Mouse (Mus musculus) neural tube, embryonic 12.5 days (tissue): ENCODE data around the gene Nin. TPM values are rescaled to one million over a fixed set of nuclear protein-coding genes. Genes with fewer than 3 reads are reported as not detected.

Experiments used
- ATAC-seq: fragments of 200-750 bp; cut with Nextera tagmentation; 2 replicates; pipeline ENCODE4 v1.8.0; 2017; ENCODE audit warnings: low read depth, mild to moderate bottlenecking, moderate TSS enrichment, moderate library complexity; ENCODE audit not compliant: low FRiP score
- H3K27ac ChIP-seq: fragments of 300-500 bp; sonication (generic); 2 replicates; pipeline ENCODE4 v1.5.1; 2016
- H3K27me3 ChIP-seq: fragments of 300-500 bp; sonication (generic); replicated peaks from 2 replicates; pipeline ENCODE4 v1.6.1; 2016; ENCODE audit warnings: mild to moderate bottlenecking
- H3K36me3 ChIP-seq: fragments of 300-500 bp; sonication (generic); 2 replicates; pipeline ENCODE4 v1.6.1; 2016; ENCODE audit warnings: mild to moderate bottlenecking
- H3K4me1 ChIP-seq: fragments of 300-500 bp; sonication (generic); 2 replicates; pipeline ENCODE4 v1.6.1; 2016
- H3K4me2 ChIP-seq: fragments of 300-500 bp; sonication (generic); replicated peaks from 2 replicates; pipeline ENCODE4 v1.6.1; 2016; ENCODE audit warnings: mild to moderate bottlenecking
- H3K4me3 ChIP-seq: fragments of 300-500 bp; sonication (generic); 2 replicates; pipeline ENCODE4 v1.5.1; 2016
- H3K9ac ChIP-seq: fragments of 300-500 bp; sonication (generic); 2 replicates; pipeline ENCODE4 v1.6.1; 2016; ENCODE audit warnings: mild to moderate bottlenecking
- H3K9me3 ChIP-seq: fragments of 300-500 bp; sonication (generic); 2 replicates; pipeline ENCODE4 v1.6.1; 2016; ENCODE audit warnings: mild to moderate bottlenecking
- WGBS: fragments of 180-500 bp; shearing (Covaris S2); methylation state at CpG from one replicate; pipeline ENCODE4 v1.1.7; 2016; 5-methylcytosine and 5-hydroxymethylcytosine counted together
- polyA plus RNA-seq: library from polyadenylated mRNA; unstranded; fragments of >200 nt; fragmentation: Nextera tagmentation; extraction: Ambion mirVana; gene quantifications from 2 replicates; pipeline ENCODE4 v1.2.1, GENCODE M21; 2016

Gene Nin
- polyA plus RNA-seq, 1 experiment from 2014 or later, result 18.9 TPM

- Histone ChIP-seq H3K9ac (no peak overlapping the region), H3K27ac (no peak overlapping the region), H3K9me3 (no peaks in the 10 kb centered on the region), H3K4me3 (no peak overlapping the region), H3K4me1 (peaks cover 16% of the 10 kb centered on the region), H3K36me3 (peaks cover 12% of the 10 kb centered on the region; the same call in 1 of the 2 replicates), H3K4me2 (no peak overlapping the region), H3K27me3 (no peaks in the 10 kb centered on the region)
- no peak for ATAC-seq
- 95% methylated on average over 2 of the region's 2 CpGs for WGBS
Observed at GRCm38 (mm10) chr12:70075001-70075400, 38.5 kb downstream of the Nin start.

GRCm38 (mm10) chr12:70070888-70071287 lies 42.6 kb downstream of the Nin start:
- Histone ChIP-seq H3K36me3 (peaks cover 2% of the 10 kb centered on the region; the same call in 1 of the 2 replicates), H3K4me3 (no peak overlapping the region), H3K9me3 (no peaks in the 10 kb centered on the region), H3K4me2 (0 out of 2 replicates have a peak overlapping the region, but pooled peaks have one; percentile 10), H3K9ac (no peak overlapping the region; the same call in 1 of the 2 replicates), H3K27ac (no peak overlapping the region), H3K4me1 (peaks cover 40% of the 10 kb centered on the region), H3K27me3 (no peaks in the 10 kb centered on the region)
- WGBS, result 38% methylated on average over 7 of the region's 7 CpGs
- ATAC-seq, result no peak

GRCm38 (mm10) chr12:70070306-70070705 lies 43.2 kb downstream of the Nin start:
- H3K4me1 ChIP-seq, result peaks cover 40% of the 10 kb centered on the region
- WGBS, result 5% methylated on average over 4 of the region's 4 CpGs
- peak; percentile 54 for ATAC-seq
- H3K27me3 ChIP-seq, result no peaks in the 10 kb centered on the region
- H3K4me2 ChIP-seq, result 0 out of 2 replicates have a peak overlapping the region, but pooled peaks have one; percentile 10
- peak overlapping the region; percentile 10; the same call in 1 of the 2 replicates for H3K9ac ChIP-seq
- no peak overlapping the region for H3K4me3 ChIP-seq
- H3K27ac ChIP-seq, result peak overlapping the region; percentile 37; the same call in 1 of the 2 replicates
- no peaks in the 10 kb centered on the region for H3K9me3 ChIP-seq
- H3K36me3 ChIP-seq, result no peaks in the 10 kb centered on the region

GRCm38 (mm10) chr12:70068647-70069257 lies 44.8 kb downstream of the Nin start:
- Histone ChIP-seq H3K4me1 (peaks cover 40% of the 10 kb centered on the region), H3K27me3 (no peaks in the 10 kb centered on the region), H3K9me3 (no peaks in the 10 kb centered on the region), H3K4me3 (no peak overlapping the region), H3K9ac (no peak overlapping the region), H3K36me3 (no peaks in the 10 kb centered on the region), H3K4me2 (no peak overlapping the region; the same call in 1 of the 2 replicates), H3K27ac (0 out of 2 replicates have a peak overlapping the region, but pooled peaks have one; percentile 7)
- 4% methylated on average over 6 of the region's 6 CpGs for WGBS
- peak; percentile 62 for ATAC-seq

GRCm38 (mm10) chr12:70067849-70068248 lies 45.7 kb downstream of the Nin start:
- H3K27ac ChIP-seq, result no peak overlapping the region
- H3K9ac ChIP-seq, result no peak overlapping the region
- H3K9me3 ChIP-seq, result no peaks in the 10 kb centered on the region
- 26% methylated on average over 9 of the region's 9 CpGs for WGBS
- H3K4me2 ChIP-seq, result no peak overlapping the region
- H3K36me3 ChIP-seq, result no peaks in the 10 kb centered on the region
- no peak overlapping the region for H3K4me3 ChIP-seq
- H3K27me3 ChIP-seq, result no peaks in the 10 kb centered on the region
- peaks cover 40% of the 10 kb centered on the region for H3K4me1 ChIP-seq
- peak; percentile 17; the same call in 1 of the 2 replicates for ATAC-seq

- no peak for ATAC-seq
- Histone ChIP-seq H3K4me1 (0 out of 2 replicates have a peak, but pooled peaks cover 2% of the 10 kb centered on the region), H3K36me3 (peaks cover 16% of the 10 kb centered on the region), H3K27ac (no peak overlapping the region), H3K27me3 (no peaks in the 10 kb centered on the region), H3K4me3 (no peak overlapping the region), H3K9me3 (no peaks in the 10 kb centered on the region), H3K9ac (no peak overlapping the region), H3K4me2 (no peak overlapping the region)
- WGBS, result 45% methylated on average over 3 of the region's 3 CpGs
Observed at GRCm38 (mm10) chr12:70062114-70062513, 51.4 kb downstream of the Nin start.

- Histone ChIP-seq H3K4me2 (no peak overlapping the region), H3K36me3 (peaks cover 37% of the 10 kb centered on the region), H3K27me3 (no peaks in the 10 kb centered on the region), H3K9ac (no peak overlapping the region), H3K27ac (no peak overlapping the region), H3K9me3 (no peaks in the 10 kb centered on the region), H3K4me1 (no peaks in the 10 kb centered on the region), H3K4me3 (no peak overlapping the region)
- no peak for ATAC-seq
- 74% methylated on average over 14 of the region's 14 CpGs for WGBS
Observed at GRCm38 (mm10) chr12:70058956-70059851, 54.3 kb downstream of the Nin start.

- WGBS, result 68% methylated on average over 7 of the region's 7 CpGs
- peaks cover 74% of the 10 kb centered on the region for H3K36me3 ChIP-seq
- H3K27me3 ChIP-seq, result no peaks in the 10 kb centered on the region
- no peak overlapping the region for H3K4me2 ChIP-seq
- H3K9me3 ChIP-seq, result no peaks in the 10 kb centered on the region
- H3K27ac ChIP-seq, result no peak overlapping the region
- no peak overlapping the region for H3K9ac ChIP-seq
- no peaks in the 10 kb centered on the region for H3K4me1 ChIP-seq
- no peak overlapping the region for H3K4me3 ChIP-seq
- no peak for ATAC-seq
Observed at GRCm38 (mm10) chr12:70050699-70051098, 62.8 kb downstream of the Nin start.

- H3K36me3 ChIP-seq, result peaks cover 74% of the 10 kb centered on the region
- WGBS, result 91% methylated on average over 9 of the region's 9 CpGs
- no peaks in the 10 kb centered on the region for H3K4me1 ChIP-seq
- no peak overlapping the region for H3K4me2 ChIP-seq
- H3K9ac ChIP-seq, result no peak overlapping the region
- ATAC-seq, result no peak
- H3K4me3 ChIP-seq, result no peak overlapping the region
- no peak overlapping the region for H3K27ac ChIP-seq
- H3K9me3 ChIP-seq, result no peaks in the 10 kb centered on the region
- no peaks in the 10 kb centered on the region for H3K27me3 ChIP-seq
Observed at GRCm38 (mm10) chr12:70048741-70049140, 64.8 kb downstream of the Nin start.

- H3K4me3 ChIP-seq, result no peak overlapping the region
- no peak overlapping the region for H3K4me2 ChIP-seq
- H3K27ac ChIP-seq, result no peak overlapping the region
- no peak for ATAC-seq
- no peaks in the 10 kb centered on the region for H3K27me3 ChIP-seq
- no peaks in the 10 kb centered on the region for H3K9me3 ChIP-seq
- H3K4me1 ChIP-seq, result no peaks in the 10 kb centered on the region
- WGBS, result 89% methylated on average over 7 of the region's 7 CpGs
- no peak overlapping the region for H3K9ac ChIP-seq
- H3K36me3 ChIP-seq, result peaks cover 79% of the 10 kb centered on the region
Observed at GRCm38 (mm10) chr12:70047281-70047680, 66.2 kb downstream of the Nin start.

- Histone ChIP-seq H3K9me3 (no peaks in the 10 kb centered on the region), H3K4me3 (no peak overlapping the region), H3K27me3 (no peaks in the 10 kb centered on the region), H3K4me2 (no peak overlapping the region), H3K36me3 (peaks cover 77% of the 10 kb centered on the region), H3K27ac (no peak overlapping the region), H3K4me1 (no peaks in the 10 kb centered on the region), H3K9ac (no peak overlapping the region)
- ATAC-seq, result no peak
- WGBS, result 89% methylated on average over 4 of the region's 4 CpGs
Observed at GRCm38 (mm10) chr12:70044353-70044752, 69.2 kb downstream of the Nin start.

- ATAC-seq, result no peak
- H3K9ac ChIP-seq, result no peak overlapping the region
- H3K27me3 ChIP-seq, result no peaks in the 10 kb centered on the region
- peaks cover 74% of the 10 kb centered on the region for H3K36me3 ChIP-seq
- 93% methylated on average over 13 of the region's 13 CpGs for WGBS
- no peaks in the 10 kb centered on the region for H3K9me3 ChIP-seq
- H3K4me1 ChIP-seq, result no peaks in the 10 kb centered on the region
- H3K4me2 ChIP-seq, result no peak overlapping the region
- no peak overlapping the region for H3K4me3 ChIP-seq
- no peak overlapping the region for H3K27ac ChIP-seq
Observed at GRCm38 (mm10) chr12:70043421-70043820, 70.1 kb downstream of the Nin start.
